Mouse (Mus musculus): ENCODE data around the gene Fate1. TPM values are rescaled to one million over a fixed set of nuclear protein-coding genes. Genes with fewer than 3 reads are reported as not detected.

The Fate1 gene
- polyA plus RNA-seq, 1 experiment = not detected

GRCm38 (mm10) chrX:72022750-72023398 is 50.1 kb downstream of the Fate1 start:
- Histone ChIP-seq H3K4me3 (ENCODE audit: insufficient read depth, low read depth, low read length) (no peak overlapping the region), H3K27ac (ENCODE audit: insufficient read depth, low read depth, low read length) (no peak overlapping the region), H3K4me1 (ENCODE audit: control insufficient read depth, insufficient read depth, low read length) (no peaks in the 10 kb centered on the region)
- TF ChIP-seq CTCF (IDR thresholded peaks at IDR 0.05; ENCODE audit: insufficient read depth, low read depth, low read length) (no peak), POLR2A (IDR thresholded peaks at IDR 0.05; ENCODE audit: insufficient read depth, low read depth, low read length) (no peak)
- WGBS = 37% methylated on average over 10 of the region's 10 CpGs

- H3K4me3 ChIP-seq (ENCODE audit: insufficient read depth, low read depth, low read length) = no peak overlapping the region
- no peak for TF ChIP-seq CTCF (IDR thresholded peaks at IDR 0.05; ENCODE audit: insufficient read depth, low read depth, low read length)
- no peak for TF ChIP-seq POLR2A (IDR thresholded peaks at IDR 0.05; ENCODE audit: insufficient read depth, low read depth, low read length)
- no peak overlapping the region for H3K27ac ChIP-seq (ENCODE audit: insufficient read depth, low read depth, low read length)
- 57% methylated on average over 3 of the region's 3 CpGs for WGBS
- no peaks in the 10 kb centered on the region for H3K4me1 ChIP-seq (ENCODE audit: control insufficient read depth, insufficient read depth, low read length)
Observed at GRCm38 (mm10) chrX:72023542-72023941, 50.8 kb downstream of the Fate1 start.

Other genes with a start within 250 kb of the Fate1 start
- gene Vma21, start 157.1 kb upstream of the Fate1 start, polyA plus RNA-seq (2012; ENCODE audit: insufficient read depth, insufficient read length, low replicate concordance, missing spikeins) = not detected in 2 replicates
- not detected in 2 replicates for gene Gm1141, start 52.0 kb upstream of the Fate1 start, polyA plus RNA-seq (2012; ENCODE audit: insufficient read depth, insufficient read length, low replicate concordance, missing spikeins)
- not detected in 2 replicates for gene Prrg3, start 10.4 kb upstream of the Fate1 start, polyA plus RNA-seq (2012; ENCODE audit: insufficient read depth, insufficient read length, low replicate concordance, missing spikeins)
- gene Cnga2, start 18.9 kb downstream of the Fate1 start, polyA plus RNA-seq (2012; ENCODE audit: insufficient read depth, insufficient read length, low replicate concordance, missing spikeins) = not detected in 2 replicates
- not detected in 2 replicates for gene Magea4, start 249.0 kb downstream of the Fate1 start, polyA plus RNA-seq (2012; ENCODE audit: insufficient read depth, insufficient read length, low replicate concordance, missing spikeins)

All from olfactory bulb, adult 2 months (tissue).